Mouse (Mus musculus): ENCODE results near the gene Zscan21. TPM values are rescaled to one million over a fixed set of nuclear protein-coding genes. Genes with fewer than 3 reads are reported as not detected.

The Zscan21 gene
- polyA plus RNA-seq, 1 experiment from 2014 or later = 20.0 TPM

DNA sequence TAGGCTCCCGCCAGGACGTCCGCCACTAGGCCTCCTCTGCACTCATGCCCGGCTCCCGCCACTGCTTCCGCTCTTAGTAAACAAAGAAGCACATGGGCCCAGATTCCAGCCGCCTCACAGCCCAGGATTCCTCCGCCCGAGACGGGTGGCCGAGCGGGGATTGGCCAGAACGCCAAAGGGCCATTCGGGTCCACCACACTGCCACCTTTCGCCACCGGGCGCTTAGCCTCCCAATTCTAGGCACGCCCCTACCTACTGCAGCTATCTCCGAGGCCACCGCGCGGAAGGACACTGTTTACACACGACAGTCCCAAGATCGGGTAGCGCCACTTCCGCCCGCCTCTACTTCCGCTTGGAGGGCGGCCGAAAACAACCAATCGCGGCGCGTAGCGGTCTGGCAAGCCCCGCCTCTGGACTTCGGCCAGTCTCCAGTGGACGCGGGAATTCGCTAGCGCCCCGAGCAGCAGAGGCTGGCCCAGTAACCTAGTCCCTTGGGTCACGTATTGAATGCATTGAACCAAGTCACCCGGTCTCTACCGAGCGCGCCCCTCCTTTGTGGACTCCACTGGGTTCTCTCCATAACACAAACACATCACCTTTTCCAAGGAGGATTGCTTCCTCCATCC, 54.3 kb downstream of the Zscan21 start:
- ATAC-seq (ENCODE audit: low FRiP score, low TSS enrichment) (peak; percentile 92), DNase-seq (ENCODE audit: low spot score) (peak; percentile 98)
- H3K4me2 ChIP-seq (replicated peaks; ENCODE audit: low read depth) = peak overlapping the region; percentile 97
- peak; percentile 94 for TF ChIP-seq EP300 (optimal IDR thresholded peaks at IDR 0.05)
- peak; percentile 44; the same call in 1 of the 2 replicates for TF ChIP-seq CTCF (IDR thresholded peaks at IDR 0.05; ENCODE audit: low read depth)
- H3K4me3 ChIP-seq (ENCODE audit: low read depth, low read length) = peak overlapping the region; percentile 65
- peaks cover 18% of the 10 kb centered on the region for H3K36me3 ChIP-seq (ENCODE audit: control insufficient read depth, insufficient read depth, low read length)
- no peaks in the 10 kb centered on the region for H3K4me1 ChIP-seq (replicated peaks; ENCODE audit: control insufficient read depth, insufficient read depth)
- H3K9me3 ChIP-seq (ENCODE audit: control insufficient read depth, low read length) = no peaks in the 10 kb centered on the region
- WGBS = under 1% methylated on average over 47 of the region's 47 CpGs
- no peaks in the 10 kb centered on the region for H3K27me3 ChIP-seq (ENCODE audit: control insufficient read depth, insufficient read depth, low read length)
- H3K27ac ChIP-seq (replicated peaks) = peak overlapping the region; percentile 91
- peak overlapping the region; percentile 68 for H3K9ac ChIP-seq (ENCODE audit: low read length)

DNA sequence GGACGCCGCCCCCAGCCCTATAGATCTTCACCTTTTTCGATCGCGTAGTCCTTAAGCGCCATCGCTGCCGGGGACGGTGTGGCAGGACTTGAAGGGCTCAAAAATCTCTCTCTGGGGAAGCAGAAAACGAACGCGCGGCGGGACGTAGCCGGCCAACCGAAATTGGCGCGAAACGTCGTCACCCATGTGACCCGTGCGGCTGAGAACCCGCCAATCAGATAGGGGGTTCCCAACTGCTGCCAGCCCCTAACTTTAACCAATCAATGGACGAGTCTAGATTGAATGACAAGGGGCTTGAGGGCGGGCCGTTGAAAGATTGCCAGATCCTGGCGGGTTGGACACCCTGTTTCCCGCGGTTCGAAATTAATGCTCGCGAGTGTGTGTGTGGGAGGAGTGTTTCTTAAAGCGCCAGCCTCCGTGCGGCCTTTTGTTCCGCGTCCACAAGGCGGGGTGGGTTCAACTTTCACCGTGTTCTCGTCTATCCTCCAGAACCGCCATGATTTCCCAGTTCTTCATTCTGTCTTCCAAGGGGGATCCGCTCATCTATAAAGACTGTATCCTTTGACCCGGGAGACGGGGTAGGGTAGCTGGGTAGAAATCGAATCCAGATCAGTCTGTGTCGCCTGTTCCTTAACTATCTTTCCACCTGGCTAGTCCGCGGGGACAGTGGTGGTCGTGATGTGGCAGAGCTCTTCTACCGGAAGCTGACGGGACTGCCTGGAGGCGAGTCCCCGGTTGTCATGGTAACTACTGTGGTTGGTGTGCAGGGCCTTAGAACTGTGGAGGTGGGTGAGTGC, 55.2 kb downstream of the Zscan21 start, which contains the start of the genes Ap4m1 and Mcm7:
TSS of gene Ap4m1 (plus strand) at position 308 of the 797 bp plus-strand sequence.
TSS of gene Mcm7 (minus strand) at position 728 of the 797 bp plus-strand sequence.
- no peaks in the 10 kb centered on the region for H3K27me3 ChIP-seq (ENCODE audit: control insufficient read depth, insufficient read depth, low read length)
- peak within 1 kb of the TSS; percentile 97 for H3K4me2 ChIP-seq (replicated peaks; ENCODE audit: low read depth)
- H3K4me1 ChIP-seq (replicated peaks; ENCODE audit: control insufficient read depth, insufficient read depth) = no peaks in the 10 kb centered on the region
- H3K9me3 ChIP-seq (ENCODE audit: control insufficient read depth, low read length) = no peaks in the 10 kb centered on the region
- TF ChIP-seq EP300 (optimal IDR thresholded peaks at IDR 0.05) (no peak), CTCF (IDR thresholded peaks at IDR 0.05; ENCODE audit: low read depth) (peak; percentile 55)
- H3K4me3 ChIP-seq (ENCODE audit: low read depth, low read length) = peak within 1 kb of the TSS; percentile 65
- peak within 1 kb of the TSS; percentile 73 for H3K9ac ChIP-seq (ENCODE audit: low read length)
- under 1% methylated on average over 54 of the region's 54 CpGs for WGBS
- peaks cover 18% of the 10 kb centered on the region for H3K36me3 ChIP-seq (ENCODE audit: control insufficient read depth, insufficient read depth, low read length)
- peak; percentile 98 for DNase-seq (ENCODE audit: low spot score)
- ATAC-seq (ENCODE audit: low FRiP score, low TSS enrichment) = peak; percentile 91
- peak within 1 kb of the TSS; percentile 91 for H3K27ac ChIP-seq (replicated peaks)

- WGBS = 75% methylated on average over 3 of the region's 3 CpGs
- H3K27me3 ChIP-seq (ENCODE audit: control insufficient read depth, insufficient read depth, low read length) = no peaks in the 10 kb centered on the region
- H3K36me3 ChIP-seq (ENCODE audit: control insufficient read depth, insufficient read depth, low read length) = peaks cover 22% of the 10 kb centered on the region
- H3K4me2 ChIP-seq (replicated peaks; ENCODE audit: low read depth) = no peak overlapping the region
- H3K27ac ChIP-seq (replicated peaks) = no peak overlapping the region
- H3K4me1 ChIP-seq (replicated peaks; ENCODE audit: control insufficient read depth, insufficient read depth) = no peaks in the 10 kb centered on the region
- ATAC-seq (ENCODE audit: low FRiP score, low TSS enrichment) = no peak
- DNase-seq (ENCODE audit: low spot score) = no peak
- no peaks in the 10 kb centered on the region for H3K9me3 ChIP-seq (ENCODE audit: control insufficient read depth, low read length)
- H3K9ac ChIP-seq (ENCODE audit: low read length) = no peak overlapping the region
- TF ChIP-seq EP300 (optimal IDR thresholded peaks at IDR 0.05) = no peak
- no peak for TF ChIP-seq CTCF (IDR thresholded peaks at IDR 0.05; ENCODE audit: low read depth)
- no peak overlapping the region for H3K4me3 ChIP-seq (ENCODE audit: low read depth, low read length)
Observed at GRCm38 (mm10) chr5:138173217-138173616, 56.5 kb downstream of the Zscan21 start.

MicroRNAs within 50 kb of the gene (microRNA counts, 519-probe panel; counts per million panel counts)
- microRNA mmu-miR-106b (5,618 counts per million, percentile 66 among the panel's probes with 10 or more counts), microRNA mmu-miR-25 (6,559 counts per million, percentile 85 among the panel's probes with 10 or more counts), microRNA mmu-miR-93 (5,671 counts per million, percentile 68 among the panel's probes with 10 or more counts)

Small RNA genes within 50 kb of the gene (microRNA-seq; reads per million reads assigned to microRNA genes)
- gene Mir106b (4,323 reads per million, percentile 88 among the genes with 10 or more reads in this experiment), gene Mir25 (510 reads per million, percentile 64 among the genes with 10 or more reads in this experiment), gene Mir93 (4,268 reads per million, percentile 87 among the genes with 10 or more reads in this experiment)

Other genes starting within 250 kb of the Zscan21 start
- 0.49 and 0.88 TPM in 2 replicates for gene Pilrb2, start 245.1 kb upstream of the Zscan21 start, polyA plus RNA-seq (2015; fragmentation: Nextera tagmentation; extraction: Ambion mirVana)
- gene Cyp3a13, start 195.3 kb upstream of the Zscan21 start, polyA plus RNA-seq (2015; fragmentation: Nextera tagmentation; extraction: Ambion mirVana) = 34.5 and 34.8 TPM in 2 replicates
- 0.92 TPM in 2 replicates for gene Gjc3, start 153.8 kb upstream of the Zscan21 start, polyA plus RNA-seq (2015; fragmentation: Nextera tagmentation; extraction: Ambion mirVana)
- 1.1 and 1.5 TPM in 2 replicates for gene Azgp1, start 135.4 kb upstream of the Zscan21 start, polyA plus RNA-seq (2015; fragmentation: Nextera tagmentation; extraction: Ambion mirVana)
- gene Smok3a, start 95.6 kb upstream of the Zscan21 start, polyA plus RNA-seq (2015; fragmentation: Nextera tagmentation; extraction: Ambion mirVana) = 0.10 TPM in 1 of 2 replicates, not detected in the other
- not detected in 2 replicates for gene Smok3b, start 95.5 kb upstream of the Zscan21 start, polyA plus RNA-seq (2015; fragmentation: Nextera tagmentation; extraction: Ambion mirVana)
- gene Smok3c, start 63.7 kb upstream of the Zscan21 start, polyA plus RNA-seq (2015; fragmentation: Nextera tagmentation; extraction: Ambion mirVana) = not detected in 2 replicates
- 5.6 and 5.8 TPM in 2 replicates for gene Zkscan1, start 31.8 kb upstream of the Zscan21 start, polyA plus RNA-seq (2015; fragmentation: Nextera tagmentation; extraction: Ambion mirVana)
- gene Zfp113, start 38.8 kb downstream of the Zscan21 start, polyA plus RNA-seq (2015; fragmentation: Nextera tagmentation; extraction: Ambion mirVana) = 6.1 and 8.0 TPM in 2 replicates
- gene Cops6, start 44.2 kb downstream of the Zscan21 start, polyA plus RNA-seq (2015; fragmentation: Nextera tagmentation; extraction: Ambion mirVana) = 173 and 180 TPM in 2 replicates
- 9.3 and 9.9 TPM in 2 replicates for gene Ap4m1, start 55.1 kb downstream of the Zscan21 start, polyA plus RNA-seq (2015; fragmentation: Nextera tagmentation; extraction: Ambion mirVana)
- gene Mcm7, start 55.5 kb downstream of the Zscan21 start, polyA plus RNA-seq (2015; fragmentation: Nextera tagmentation; extraction: Ambion mirVana) = 43.6 and 45.5 TPM in 2 replicates
- gene Taf6, start 70.5 kb downstream of the Zscan21 start, polyA plus RNA-seq (2015; fragmentation: Nextera tagmentation; extraction: Ambion mirVana) = 27.1 and 27.7 TPM in 2 replicates
- 18.6 and 20.0 TPM in 2 replicates for gene Cnpy4, start 70.6 kb downstream of the Zscan21 start, polyA plus RNA-seq (2015; fragmentation: Nextera tagmentation; extraction: Ambion mirVana)
- gene Mblac1, start 77.4 kb downstream of the Zscan21 start, polyA plus RNA-seq (2015; fragmentation: Nextera tagmentation; extraction: Ambion mirVana) = 6.7 and 7.0 TPM in 2 replicates
- 0.10 and 0.11 TPM in 2 replicates for gene Nxpe5, start 109.0 kb downstream of the Zscan21 start, polyA plus RNA-seq (2015; fragmentation: Nextera tagmentation; extraction: Ambion mirVana)
- 88.3 and 91.0 TPM in 2 replicates for gene Lamtor4, start 138.6 kb downstream of the Zscan21 start, polyA plus RNA-seq (2015; fragmentation: Nextera tagmentation; extraction: Ambion mirVana)
- 2.4 and 3.3 TPM in 2 replicates for gene BC037034, start 147.1 kb downstream of the Zscan21 start, polyA plus RNA-seq (2015; fragmentation: Nextera tagmentation; extraction: Ambion mirVana)
- gene Gal3st4, start 155.9 kb downstream of the Zscan21 start, polyA plus RNA-seq (2015; fragmentation: Nextera tagmentation; extraction: Ambion mirVana) = 3.6 and 4.5 TPM in 2 replicates
- 0.17 and 0.36 TPM in 2 replicates for gene Gm43720, start 163.1 kb downstream of the Zscan21 start, polyA plus RNA-seq (2015; fragmentation: Nextera tagmentation; extraction: Ambion mirVana)
- 1.8 and 2.3 TPM in 2 replicates for gene Gpc2, start 163.1 kb downstream of the Zscan21 start, polyA plus RNA-seq (2015; fragmentation: Nextera tagmentation; extraction: Ambion mirVana)
- 0.50 and 0.74 TPM in 2 replicates for gene Stag3, start 163.3 kb downstream of the Zscan21 start, polyA plus RNA-seq (2015; fragmentation: Nextera tagmentation; extraction: Ambion mirVana)
- gene Pvrig, start 225.1 kb downstream of the Zscan21 start, polyA plus RNA-seq (2015; fragmentation: Nextera tagmentation; extraction: Ambion mirVana) = 0.15 TPM in 1 of 2 replicates, not detected in the other

All from stomach, postnatal 0 days (tissue).